Comparison of ENCODE assay signal across 19 mouse cellular contexts in the genomic region with DNA sequence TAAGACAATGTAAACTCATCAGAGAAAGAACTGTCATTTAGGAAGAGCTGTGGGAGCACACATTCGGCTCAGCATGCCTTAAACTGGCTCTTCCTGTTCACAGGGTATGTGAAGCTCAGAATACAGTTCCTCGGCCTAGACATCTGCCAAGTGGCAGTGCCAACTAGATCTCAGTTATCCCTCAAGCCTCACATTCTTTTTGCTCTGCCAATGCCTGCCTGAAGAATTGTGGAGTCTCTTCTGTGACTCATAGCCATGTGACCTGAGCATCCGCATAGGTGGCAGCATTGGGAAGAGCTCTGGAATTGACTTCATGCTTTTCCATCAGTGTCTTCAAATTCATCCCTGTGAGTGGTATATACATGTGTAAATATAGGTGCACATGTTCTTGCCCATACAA. TPM values are rescaled to one million over a fixed set of nuclear protein-coding genes. Genes with fewer than 3 reads are reported as not detected.
"Had no signal": no experiment of that assay in that cellular context is flagged by ENCODE, and none has a peak within 500 bp of the region (broad histone marks: within the 10 kb centered on the region; RNA-seq: fewer than 3 reads in every experiment).

No protein-coding gene starts in this region.

- DNase-seq: kidney, adult 8-10 months; kidney, postnatal 10 days; kidney, postnatal 36 days; liver, embryonic 13.5 days; lung, adult 2 months; lung, postnatal 14 days; lung, postnatal 4 days; midbrain, embryonic 14.5 days; retina, postnatal 1 day; right cerebral cortex, postnatal 14 days; right cerebral cortex, postnatal 4 days; thymus, adult 2 months; thymus, postnatal 14 days; thymus, postnatal 4 days had no signal

RNA-seq across cellular contexts. Expression of a gene that starts 59.7 kb away (rescaled TPM):
- total RNA-seq: left cerebral cortex, postnatal 36 days; liver, adult 2 months; megakaryocyte progenitor cell, adult 5-6 weeks; megakaryocyte-erythroid progenitor cell, adult 5-6 weeks; neutrophil, adult 5-6 weeks had no signal
